Mouse (Mus musculus) myocyte (in vitro differentiated cells): Measurements from ENCODE around the gene Ube2t. TPM values are rescaled to one million over a fixed set of nuclear protein-coding genes. Genes with fewer than 3 reads are reported as not detected.

ENCODE experiments used
- H3K27me3 ChIP-seq: one replicate; pipeline ENCODE4 v1.6.1; 2011; ENCODE audit not compliant: control insufficient read depth, insufficient read depth, insufficient read length
- H3K36me3 ChIP-seq: one replicate; pipeline ENCODE4 v1.6.1; 2011; ENCODE audit not compliant: control insufficient read depth, insufficient read depth
- H3K4me2 ChIP-seq: one replicate; pipeline ENCODE4 v1.6.1; 2011; ENCODE audit warnings: low read depth, control low read depth
- H3K4me3 ChIP-seq: one replicate; pipeline ENCODE4 v1.5.1; 2011; ENCODE audit warnings: mild to moderate bottlenecking, control low read depth, moderate library complexity
- H3K79me2 ChIP-seq: one replicate; pipeline ENCODE4 v1.6.1; 2011; ENCODE audit not compliant: control insufficient read depth, insufficient read depth
- H3ac ChIP-seq: one replicate; pipeline ENCODE4 v1.6.1; 2011; ENCODE audit not compliant: control insufficient read depth, insufficient read length
- CEBPB ChIP-seq: IDR thresholded peaks from 2 replicates; pipeline ENCODE4 v1.6.1; 2011; ENCODE audit warnings: mild to moderate bottlenecking, moderate library complexity; ENCODE audit not compliant: poor library complexity, insufficient read depth, severe bottlenecking
- E2F4 ChIP-seq: IDR thresholded peaks from one replicate; pipeline ENCODE4 v1.6.1; 2011; ENCODE audit warnings: mild to moderate bottlenecking, control low read depth, moderate library complexity; ENCODE audit not compliant: insufficient read depth
- MAX ChIP-seq: IDR thresholded peaks from one replicate; pipeline ENCODE4 v1.6.1; 2011; ENCODE audit warnings: low read depth, mild to moderate bottlenecking, control low read depth
- MYOD1 ChIP-seq, 3 experiments: IDR thresholded peaks; one replicate each; pipeline ENCODE4 v1.6.1; 2011; ENCODE audit warnings: control low read depth in 2 of 3, low read depth in 2 of 3, mild to moderate bottlenecking in 2 of 3, moderate library complexity in 1 of 3; ENCODE audit not compliant: insufficient read length in 2 of 3, control insufficient read depth in 1 of 3
- MYOG ChIP-seq, 3 experiments: IDR thresholded peaks; one replicate each; pipeline ENCODE4 v1.6.1; 2011; ENCODE audit warnings: control low read depth in 2 of 3, low read depth in 2 of 3, mild to moderate bottlenecking in 2 of 3; ENCODE audit not compliant: insufficient read length in 2 of 3, control insufficient read depth in 1 of 3, insufficient read depth in 1 of 3
- POLR2A ChIP-seq: IDR thresholded peaks from one replicate; pipeline ENCODE4 v1.6.1; 2011; ENCODE audit warnings: low read depth, mild to moderate bottlenecking, control low read depth, moderate library complexity; ENCODE audit not compliant: insufficient read length
- POLR2AphosphoS2 ChIP-seq: IDR thresholded peaks from one replicate; pipeline ENCODE4 v1.6.1; 2011; ENCODE audit warnings: low read depth, control low read depth; ENCODE audit not compliant: insufficient read length
- REST ChIP-seq: IDR thresholded peaks from one replicate; pipeline ENCODE4 v1.6.1; 2011; ENCODE audit warnings: mild to moderate bottlenecking, control low read depth, moderate library complexity; ENCODE audit not compliant: insufficient read depth, insufficient read length
- SRF ChIP-seq: IDR thresholded peaks from one replicate; pipeline ENCODE4 v1.6.1; 2011; ENCODE audit warnings: low read depth; ENCODE audit not compliant: control insufficient read depth, insufficient read length
- TCF12 ChIP-seq: IDR thresholded peaks from one replicate; pipeline ENCODE4 v1.6.1; 2011; ENCODE audit warnings: mild to moderate bottlenecking, control low read depth; ENCODE audit not compliant: poor library complexity, insufficient read depth, severe bottlenecking
- TCF3 ChIP-seq: IDR thresholded peaks from one replicate; pipeline ENCODE4 v1.6.1; 2011; ENCODE audit warnings: low read depth, control low read depth; ENCODE audit not compliant: insufficient read length
- USF1 ChIP-seq: IDR thresholded peaks from one replicate; pipeline ENCODE4 v1.6.1; 2011; ENCODE audit warnings: low read depth, mild to moderate bottlenecking, control low read depth, moderate library complexity
- polyA plus RNA-seq: library from polyadenylated mRNA; unstranded; fragments of >200 nt; fragmentation: generic; extraction: Trizol; gene quantifications from one replicate; pipeline ENCODE4 v1.2.1, GENCODE M21; 2012; ENCODE audit warnings: missing spikeins

Gene Ube2t
- polyA plus RNA-seq, 1 experiment: 4.0 TPM

DNA sequence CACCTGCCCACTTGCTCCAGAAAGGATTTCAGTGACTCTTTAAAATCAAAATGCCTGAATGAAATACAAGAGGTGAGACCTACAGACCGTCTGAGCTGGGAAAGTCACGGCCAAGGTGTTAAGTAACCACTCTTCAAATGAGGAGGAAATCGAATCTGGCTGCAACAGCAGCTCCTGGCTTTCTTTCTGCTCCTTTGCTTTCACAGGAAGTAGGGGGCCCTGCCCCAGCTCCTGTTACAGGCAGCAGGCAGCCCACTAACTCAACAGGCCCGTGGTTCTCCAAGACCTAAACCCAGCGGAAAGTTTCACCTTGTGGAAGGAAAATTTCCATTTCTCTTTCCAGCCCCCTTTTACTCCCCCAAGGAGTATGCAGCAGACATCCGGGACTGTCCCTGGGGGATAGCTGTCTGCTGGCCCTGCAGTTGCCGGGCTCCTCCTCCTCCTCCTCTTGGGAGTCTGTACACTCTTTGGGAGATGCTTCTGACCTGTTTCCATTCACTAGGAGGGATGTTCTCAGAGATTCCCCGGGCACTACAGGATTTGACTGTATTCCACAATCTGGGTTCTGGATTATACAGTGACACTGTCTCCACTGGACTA, 29.8 kb downstream of the Ube2t start:
- no peak overlapping the region for H3K4me3 ChIP-seq
- H3K4me2 ChIP-seq: no peak overlapping the region
- no peaks in the 10 kb centered on the region for H3K36me3 ChIP-seq
- no peaks in the 10 kb centered on the region for H3K27me3 ChIP-seq
- H3ac ChIP-seq: no peak overlapping the region
- H3K79me2 ChIP-seq: no peaks in the 10 kb centered on the region
- TF ChIP-seq POLR2A: no peak
- no peak for TF ChIP-seq USF1
- TF ChIP-seq REST: no peak
- TF ChIP-seq SRF: no peak
- TF ChIP-seq MAX: no peak
- TF ChIP-seq TCF3: no peak
- no peak for TF ChIP-seq E2F4
- no peak for TF ChIP-seq CEBPB
- TF ChIP-seq POLR2AphosphoS2: no peak
- TF ChIP-seq MYOD1 (IDR thresholded peaks at IDR 0.05; ENCODE audit: control insufficient read depth in 1 of 3, insufficient read length in 2 of 3, low read depth in 2 of 3): no peak
- TF ChIP-seq MYOG (IDR thresholded peaks at IDR 0.05; ENCODE audit: control insufficient read depth in 1 of 3, insufficient read depth in 1 of 3, insufficient read length in 2 of 3, low read depth in 2 of 3): no peak
- TF ChIP-seq TCF12: no peak

DNA sequence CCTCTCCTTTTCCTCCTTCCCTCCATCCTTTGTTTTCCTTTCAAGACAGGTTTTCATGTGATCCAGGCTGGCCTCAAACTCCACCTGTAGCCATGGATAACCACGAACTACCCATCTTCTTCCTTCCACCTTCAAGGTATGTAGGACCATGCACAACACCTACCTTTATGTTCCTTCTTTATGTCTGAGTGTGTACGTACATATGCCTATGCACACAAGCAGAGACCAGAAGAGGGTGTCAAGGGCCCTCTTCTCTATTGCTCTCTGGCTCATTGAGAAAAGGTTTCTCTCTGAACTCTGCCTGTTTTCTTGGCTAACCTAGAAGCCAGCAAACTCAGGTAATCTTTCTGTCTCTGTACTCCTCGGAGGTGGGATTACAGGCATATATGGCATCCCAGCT, 32.4 kb downstream of the Ube2t start:
- no peaks in the 10 kb centered on the region for H3K36me3 ChIP-seq
- no peak overlapping the region for H3K4me3 ChIP-seq
- H3K4me2 ChIP-seq: no peak overlapping the region
- TF ChIP-seq MAX: no peak
- no peak overlapping the region for H3ac ChIP-seq
- H3K27me3 ChIP-seq: no peaks in the 10 kb centered on the region
- H3K79me2 ChIP-seq: no peaks in the 10 kb centered on the region

DNA sequence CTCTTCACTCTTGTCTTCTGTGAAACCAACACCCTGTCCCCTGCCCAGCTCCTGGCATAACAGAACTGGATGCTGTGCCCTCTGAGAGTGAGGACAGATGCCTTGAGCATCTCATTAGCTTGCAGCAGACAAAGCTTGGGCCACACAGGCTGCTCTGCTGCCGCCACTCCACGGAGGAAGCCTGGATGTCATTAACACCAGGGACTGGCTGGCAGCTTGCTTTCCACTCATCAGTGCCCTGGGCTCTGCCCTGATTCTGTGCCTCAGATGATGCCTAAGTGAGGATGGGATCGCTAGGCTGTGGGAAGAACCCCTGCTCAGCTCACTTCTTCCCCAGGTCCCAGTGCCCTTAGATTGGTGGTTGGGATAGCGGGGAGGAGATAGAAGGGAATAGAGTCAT, 33.1 kb downstream of the Ube2t start:
- no peaks in the 10 kb centered on the region for H3K27me3 ChIP-seq
- no peak overlapping the region for H3K4me2 ChIP-seq
- no peak for TF ChIP-seq SRF
- no peak for TF ChIP-seq MAX
- TF ChIP-seq POLR2A: no peak
- no peak for TF ChIP-seq MYOD1 (IDR thresholded peaks at IDR 0.05; ENCODE audit: control insufficient read depth in 1 of 3, insufficient read length in 2 of 3, low read depth in 2 of 3)
- TF ChIP-seq CEBPB: no peak
- TF ChIP-seq MYOG (IDR thresholded peaks at IDR 0.05; ENCODE audit: control insufficient read depth in 1 of 3, insufficient read depth in 1 of 3, insufficient read length in 2 of 3, low read depth in 2 of 3): no peak
- TF ChIP-seq TCF12: no peak
- no peak for TF ChIP-seq REST
- TF ChIP-seq TCF3: no peak
- no peak for TF ChIP-seq USF1
- TF ChIP-seq POLR2AphosphoS2: no peak
- TF ChIP-seq E2F4: no peak
- H3ac ChIP-seq: no peak overlapping the region
- no peaks in the 10 kb centered on the region for H3K79me2 ChIP-seq
- no peaks in the 10 kb centered on the region for H3K36me3 ChIP-seq
- no peak overlapping the region for H3K4me3 ChIP-seq

DNA sequence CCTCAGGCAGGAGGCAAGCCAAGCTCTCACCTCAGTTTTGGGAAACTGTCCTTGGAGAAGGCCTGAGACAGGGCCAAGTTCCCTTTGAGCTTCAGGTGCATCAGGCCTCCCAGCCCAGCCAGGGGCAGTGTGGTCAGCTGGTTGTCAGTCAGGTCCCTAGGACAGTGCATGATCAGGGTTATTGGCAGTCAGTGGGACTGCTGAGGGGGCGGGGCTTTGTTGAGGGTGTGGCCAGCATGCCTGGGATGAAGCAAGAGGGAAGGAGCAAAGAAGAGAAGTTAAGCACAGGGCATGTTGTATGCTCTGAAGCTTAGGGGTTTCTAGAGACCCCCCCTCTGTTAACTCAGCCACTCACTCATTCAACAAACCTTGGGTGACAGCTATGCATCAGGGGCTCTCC, 33.6 kb downstream of the Ube2t start:
- Histone ChIP-seq H3ac (no peak overlapping the region), H3K36me3 (no peaks in the 10 kb centered on the region), H3K27me3 (no peaks in the 10 kb centered on the region), H3K79me2 (no peaks in the 10 kb centered on the region), H3K4me2 (no peak overlapping the region), H3K4me3 (no peak overlapping the region)
- TF ChIP-seq TCF12: no peak
- TF ChIP-seq CEBPB: no peak
- no peak for TF ChIP-seq POLR2AphosphoS2
- no peak for TF ChIP-seq USF1
- TF ChIP-seq E2F4: no peak
- TF ChIP-seq POLR2A: no peak

DNA sequence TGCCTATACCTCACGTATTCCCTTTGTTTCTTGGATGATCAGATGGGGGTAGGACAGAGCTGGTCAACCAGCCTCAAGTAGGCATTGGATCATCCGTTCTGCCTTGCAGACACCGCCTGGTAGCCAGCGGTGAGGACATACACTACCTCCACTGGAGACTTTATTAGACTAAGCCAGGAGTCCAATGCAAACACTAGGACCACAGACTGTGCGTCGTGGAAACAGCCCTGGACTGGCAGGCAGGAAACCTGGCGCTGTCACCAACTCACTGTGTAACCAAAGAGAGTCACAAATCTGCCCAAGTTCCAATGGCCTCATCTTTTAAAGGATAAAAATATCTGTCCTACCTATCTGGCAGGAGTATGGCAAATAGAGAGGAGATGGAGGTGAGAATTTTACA, 34.1 kb downstream of the Ube2t start:
- Histone ChIP-seq H3K4me3 (no peak overlapping the region), H3K79me2 (no peaks in the 10 kb centered on the region), H3K4me2 (no peak overlapping the region), H3K36me3 (no peaks in the 10 kb centered on the region), H3K27me3 (no peaks in the 10 kb centered on the region), H3ac (no peak overlapping the region)
- no peak for TF ChIP-seq USF1
- no peak for TF ChIP-seq E2F4
- no peak for TF ChIP-seq SRF
- no peak for TF ChIP-seq TCF3
- no peak for TF ChIP-seq POLR2AphosphoS2
- TF ChIP-seq REST: no peak
- no peak for TF ChIP-seq MYOD1 (IDR thresholded peaks at IDR 0.05; ENCODE audit: control insufficient read depth in 1 of 3, insufficient read length in 2 of 3, low read depth in 2 of 3)
- no peak for TF ChIP-seq MYOG (IDR thresholded peaks at IDR 0.05; ENCODE audit: control insufficient read depth in 1 of 3, insufficient read depth in 1 of 3, insufficient read length in 2 of 3, low read depth in 2 of 3)
- TF ChIP-seq POLR2A: no peak
- no peak for TF ChIP-seq MAX
